Mouse (Mus musculus): Measurements from ENCODE around the gene Cep78. TPM values are rescaled to one million over a fixed set of nuclear protein-coding genes. Genes with fewer than 3 reads are reported as not detected.
A peak's percentile ranks its signal among the peaks of the same experiment; 100 is the strongest.

Cep78 gene
- total RNA-seq, 2 experiments from 2014 or later: 4.1 to 4.2 TPM

DNA sequence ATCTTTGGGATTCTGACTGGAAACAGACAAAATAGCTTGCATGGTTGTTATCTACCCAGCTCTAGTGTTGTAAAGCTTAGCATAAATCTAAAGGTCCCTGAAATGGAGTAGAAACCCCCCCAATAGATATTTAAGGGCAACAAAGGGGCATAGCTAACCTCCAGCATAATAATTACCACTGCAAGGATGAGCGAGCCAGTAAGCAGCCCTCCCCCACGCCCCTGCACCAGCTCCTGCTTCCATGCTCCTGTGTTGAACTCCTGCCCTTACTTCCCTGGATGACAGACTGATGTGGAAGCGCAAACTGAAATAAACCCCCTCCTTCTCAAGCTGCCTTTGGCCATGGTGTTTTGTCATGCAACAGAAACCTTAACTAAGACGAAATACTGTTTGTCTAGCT, 11.4 kb downstream of the Cep78 start:
- no peak for DNase-seq

DNA sequence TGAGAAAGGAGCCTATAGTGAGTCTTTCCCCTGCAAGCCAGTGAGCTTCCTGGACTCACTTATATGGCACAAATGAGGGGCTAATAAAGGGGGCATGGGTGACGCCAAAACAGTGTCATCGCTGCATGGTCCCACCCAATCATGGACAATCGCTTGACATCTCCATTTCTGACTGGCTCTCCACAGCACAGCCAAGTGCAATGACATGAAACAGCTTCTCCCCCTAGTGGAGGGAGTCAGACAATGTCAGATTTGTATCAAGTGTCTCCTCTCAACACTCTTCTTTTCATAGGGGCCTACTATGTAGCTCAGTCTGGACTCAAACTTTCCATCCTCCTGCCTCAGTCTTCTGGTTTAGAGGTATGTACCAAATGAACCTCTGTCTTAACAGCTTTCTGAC, 19.7 kb downstream of the Cep78 start:
- peak; percentile 41 to 63 for DNase-seq

DNA sequence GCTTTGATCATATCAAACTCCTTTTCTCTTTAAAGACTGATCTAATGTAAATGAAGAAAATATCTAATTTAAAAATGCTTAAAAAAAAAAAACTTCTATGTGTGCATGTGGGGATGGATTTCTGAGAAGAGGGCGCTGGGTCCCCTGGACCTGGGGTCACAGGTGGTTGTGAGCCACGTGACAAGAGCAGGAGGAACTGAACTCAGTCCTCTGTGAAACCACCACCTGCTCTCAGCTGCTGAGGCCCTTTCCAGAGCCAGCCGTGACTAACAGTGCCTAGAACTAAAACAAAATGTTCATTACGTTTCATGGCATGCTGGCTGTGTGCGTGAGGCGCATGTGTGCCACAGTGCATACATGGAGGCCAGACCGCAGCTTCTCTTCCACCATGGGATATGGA, 20.3 kb downstream of the Cep78 start:
- no peak for DNase-seq

DNA sequence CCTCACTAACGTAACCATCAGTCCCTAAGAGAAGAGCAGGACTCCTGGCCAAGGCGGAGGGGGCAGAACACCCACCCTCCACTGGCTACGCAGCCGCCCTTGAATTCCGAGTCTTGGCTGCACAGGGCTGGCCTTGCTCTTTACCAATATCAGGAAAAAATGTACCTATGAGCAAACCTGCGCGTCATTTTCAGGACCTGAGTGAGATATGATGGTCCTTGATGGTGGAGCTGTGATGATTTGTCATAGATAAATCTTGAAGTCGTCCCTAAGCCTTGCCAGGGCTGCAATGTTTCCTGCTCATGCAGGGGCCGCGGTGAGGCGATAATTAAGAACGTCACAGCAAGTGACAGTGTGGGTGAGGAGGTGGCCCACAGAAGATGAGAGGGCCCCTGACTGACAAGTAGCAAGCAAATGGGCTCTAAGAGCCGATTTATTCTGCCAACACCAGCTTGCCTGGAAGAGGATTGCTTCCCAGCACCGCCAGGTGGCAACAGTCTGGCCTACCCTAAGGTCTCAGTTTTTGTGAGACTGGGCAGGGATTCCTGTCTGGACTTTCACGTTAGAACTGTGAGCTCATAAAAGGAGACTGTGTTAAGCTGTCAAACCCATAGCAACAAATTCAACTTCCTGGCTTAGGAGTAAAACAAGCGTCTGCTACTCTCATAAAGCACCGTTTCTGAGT, 21.6 kb downstream of the Cep78 start:
- DNase-seq: no peak

DNA sequence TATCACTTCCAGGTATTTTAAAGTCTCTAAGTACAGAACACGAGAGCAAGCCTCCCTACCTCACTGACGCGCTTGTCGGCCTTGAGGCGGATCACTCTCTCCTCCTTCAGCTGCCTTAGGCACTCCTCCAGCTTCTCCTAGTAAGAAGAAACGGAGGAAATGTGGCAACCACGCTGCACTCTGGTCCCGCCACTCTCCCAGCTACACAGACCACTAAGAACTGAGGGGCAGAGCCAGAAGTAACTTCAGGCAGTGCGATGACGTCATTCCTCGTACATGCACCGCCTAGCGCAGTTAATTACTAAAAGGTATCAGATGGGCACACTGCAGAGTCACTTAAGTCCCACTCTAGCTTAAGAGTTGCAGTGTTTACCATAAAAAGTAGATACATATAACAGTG, 22.5 kb downstream of the Cep78 start:
- DNase-seq: no peak

DNA sequence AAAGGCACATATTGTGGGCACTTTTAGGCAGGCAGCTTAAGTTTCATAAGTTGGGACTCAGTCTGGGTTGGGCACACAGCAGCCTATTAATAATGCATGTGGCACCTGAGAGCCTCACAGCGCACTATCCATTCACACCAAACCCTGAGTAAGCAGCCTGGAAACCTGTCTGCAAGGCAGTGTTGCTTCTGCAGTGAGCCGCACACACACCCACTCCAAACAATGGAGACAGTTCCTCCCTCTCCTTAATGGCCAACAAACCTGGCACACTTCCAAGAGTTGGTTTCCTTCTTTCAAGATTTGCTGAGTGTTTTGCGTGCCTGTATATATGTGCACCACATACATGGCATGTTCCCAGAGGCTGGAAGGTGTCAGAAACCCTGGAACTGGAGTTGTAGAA, 34.6 kb downstream of the Cep78 start:
- DNase-seq: peak in 1 of 2 experiments; percentile 4

DNA sequence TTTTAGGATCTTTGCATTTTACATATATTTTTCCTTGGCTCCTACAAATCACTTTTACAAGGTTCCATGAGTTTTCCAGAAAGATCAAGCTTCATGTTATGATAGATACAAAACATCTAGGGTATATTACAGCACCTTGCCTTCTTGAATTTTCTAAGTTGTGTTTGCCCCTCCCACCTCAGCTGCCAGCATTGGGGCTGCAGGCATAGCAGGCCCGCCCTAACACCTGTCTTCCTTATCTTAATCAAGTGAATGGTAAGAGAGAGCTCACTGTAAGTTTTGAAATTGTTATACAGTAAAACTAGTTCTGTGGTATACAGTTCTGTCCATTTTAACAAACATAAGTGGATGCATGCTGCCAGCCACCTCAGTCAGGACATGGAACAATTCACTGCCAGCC, 35.9 kb downstream of the Cep78 start:
- DNase-seq: no peak

DNA sequence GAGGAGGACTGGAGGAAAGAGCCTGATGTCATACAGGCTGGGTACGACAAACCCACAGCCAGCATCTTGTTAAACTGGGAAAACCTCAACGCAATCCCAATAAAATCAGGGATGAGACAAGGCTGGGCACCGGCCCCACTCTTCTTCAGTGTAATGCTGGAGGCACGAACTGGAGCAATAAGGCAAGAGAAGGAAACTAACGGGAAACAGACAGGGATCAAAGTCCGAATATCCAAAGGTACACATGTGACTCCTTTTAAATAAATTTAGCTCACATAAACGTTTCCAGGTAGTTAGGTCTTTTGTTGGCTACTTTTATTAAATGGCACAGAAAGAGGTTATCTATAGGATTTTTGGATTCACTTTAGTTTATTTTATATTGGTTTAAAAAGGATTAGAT, 36.4 kb downstream of the Cep78 start:
- no peak for DNase-seq

DNA sequence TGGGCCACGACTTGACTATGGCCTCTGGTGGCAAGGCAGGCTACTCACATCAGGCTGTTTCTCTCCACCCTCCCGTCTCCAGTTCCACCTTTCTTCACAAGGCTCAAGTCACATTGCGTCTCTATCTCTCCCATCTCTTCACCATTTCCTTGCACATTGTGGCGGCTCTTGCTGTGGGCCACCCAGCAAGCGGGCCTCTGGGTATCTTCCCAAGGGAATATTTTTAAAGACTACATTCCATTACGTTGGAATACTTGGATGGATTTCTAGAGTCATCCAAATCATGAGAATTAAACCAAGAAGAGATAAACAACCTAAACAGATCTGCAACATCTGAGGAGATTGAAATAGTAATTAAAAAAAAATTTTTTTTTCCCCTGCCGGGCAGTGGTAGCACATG, 37.6 kb downstream of the Cep78 start, which contains the start of gene Psat1:
TSS of gene Psat1 (minus strand) at position 101 of the 400 bp plus-strand sequence.
- no peak for DNase-seq

DNA sequence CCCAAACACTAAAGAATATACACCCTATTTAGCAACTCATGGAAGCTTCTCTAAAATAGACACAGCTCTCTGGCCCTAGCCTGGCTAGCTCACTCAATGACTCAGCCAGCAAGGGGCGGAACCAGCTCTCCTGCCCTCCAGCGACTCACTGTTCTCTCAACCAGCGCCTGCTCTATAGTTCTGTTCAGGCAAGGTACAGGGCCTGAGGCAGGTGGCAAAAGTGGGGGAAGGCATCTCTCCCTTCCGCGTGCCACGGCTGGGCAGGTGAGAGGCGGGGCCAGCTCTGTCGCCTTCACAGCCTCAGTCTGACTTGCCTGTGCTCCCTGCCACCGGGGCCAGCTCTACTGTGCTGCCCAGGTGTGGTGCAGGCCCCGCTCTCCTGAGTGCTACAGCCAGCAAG, 38.1 kb downstream of the Cep78 start:
- no peak for DNase-seq

DNA sequence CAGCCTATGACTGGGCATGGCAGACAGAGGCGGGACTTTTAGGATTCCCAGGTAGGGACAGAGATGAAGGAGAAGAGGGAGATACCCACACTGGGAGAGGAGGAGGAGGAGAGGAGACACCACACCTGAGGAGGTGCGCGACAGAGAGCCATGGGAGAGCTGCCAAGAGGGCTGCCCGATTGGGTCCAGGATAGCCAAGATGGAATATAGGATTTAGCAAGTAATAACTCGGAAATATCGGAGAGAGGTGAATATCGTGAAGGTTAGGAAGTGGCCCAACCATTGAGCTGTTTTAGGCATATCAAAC, 41.7 kb downstream of the Cep78 start:
- DNase-seq: no peak

DNA sequence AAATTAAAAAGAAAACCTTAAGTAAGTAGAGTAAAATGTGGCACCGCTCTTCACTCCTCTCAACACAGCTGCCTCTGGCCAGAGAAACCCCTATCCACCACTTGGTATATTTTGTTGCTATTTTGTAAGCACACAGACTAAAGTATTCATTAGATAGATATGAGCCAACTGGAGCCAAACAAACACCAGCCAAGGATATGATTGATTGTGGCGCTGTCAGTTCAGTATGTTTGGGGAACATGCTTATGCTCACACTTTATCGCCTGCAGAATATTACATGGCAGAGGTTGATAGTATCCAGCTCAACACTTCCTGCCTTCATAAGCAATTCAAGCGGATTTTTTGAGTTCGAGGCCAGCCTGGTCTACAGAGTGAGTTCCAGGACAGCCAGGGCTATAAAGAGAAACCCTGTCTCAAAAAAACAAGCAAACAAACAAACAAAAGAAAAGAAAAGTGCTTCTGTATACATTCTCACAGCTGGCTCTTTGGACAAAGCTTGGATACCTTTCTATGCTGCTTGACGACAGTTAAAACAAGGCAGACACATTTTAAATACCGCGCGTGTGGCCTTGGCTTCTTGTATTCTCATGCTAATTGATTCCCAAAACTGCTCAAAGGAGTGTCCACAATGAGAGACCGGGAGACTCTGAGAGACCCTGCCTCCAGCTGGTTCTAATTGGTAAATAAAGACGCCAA, 42.2 kb downstream of the Cep78 start:
- no peak for DNase-seq

DNA sequence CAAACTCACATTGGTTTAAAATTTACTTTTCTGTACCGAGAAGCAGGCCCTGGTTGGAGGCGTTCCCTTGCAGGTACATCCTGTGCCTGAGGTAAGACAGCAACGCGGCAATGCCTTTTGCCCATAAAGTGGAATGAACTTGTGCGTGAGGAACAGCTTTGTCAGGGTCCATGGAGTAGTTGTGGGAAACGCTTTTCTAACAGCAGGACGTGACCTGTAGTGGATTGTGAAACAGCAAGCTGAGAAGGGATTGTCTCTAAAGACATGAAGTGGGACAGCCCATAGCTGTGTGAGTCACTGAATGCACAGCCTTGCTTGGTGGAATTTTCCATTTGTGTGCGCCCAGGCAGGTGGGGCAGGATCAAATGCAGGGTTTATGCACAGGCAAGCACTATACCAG, 43.4 kb downstream of the Cep78 start:
- no peak for DNase-seq

DNA sequence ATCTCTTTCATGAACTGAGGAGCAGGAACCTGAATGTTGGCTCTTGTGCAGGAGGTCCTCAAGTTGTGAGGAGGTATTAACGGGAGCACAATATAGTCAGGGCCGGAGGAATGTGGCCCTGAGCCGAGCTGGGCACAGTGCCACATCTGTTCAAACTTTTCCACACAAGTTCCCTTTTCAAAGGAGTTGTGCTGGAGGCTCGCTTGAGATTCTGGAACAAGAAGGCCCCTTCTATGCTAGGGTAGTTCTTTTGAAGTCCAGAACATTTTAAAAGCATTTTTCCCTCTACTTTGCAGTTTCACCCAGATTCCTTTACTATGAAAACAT, 59.1 kb downstream of the Cep78 start:
- peak; percentile 77 to 78 for DNase-seq

DNA sequence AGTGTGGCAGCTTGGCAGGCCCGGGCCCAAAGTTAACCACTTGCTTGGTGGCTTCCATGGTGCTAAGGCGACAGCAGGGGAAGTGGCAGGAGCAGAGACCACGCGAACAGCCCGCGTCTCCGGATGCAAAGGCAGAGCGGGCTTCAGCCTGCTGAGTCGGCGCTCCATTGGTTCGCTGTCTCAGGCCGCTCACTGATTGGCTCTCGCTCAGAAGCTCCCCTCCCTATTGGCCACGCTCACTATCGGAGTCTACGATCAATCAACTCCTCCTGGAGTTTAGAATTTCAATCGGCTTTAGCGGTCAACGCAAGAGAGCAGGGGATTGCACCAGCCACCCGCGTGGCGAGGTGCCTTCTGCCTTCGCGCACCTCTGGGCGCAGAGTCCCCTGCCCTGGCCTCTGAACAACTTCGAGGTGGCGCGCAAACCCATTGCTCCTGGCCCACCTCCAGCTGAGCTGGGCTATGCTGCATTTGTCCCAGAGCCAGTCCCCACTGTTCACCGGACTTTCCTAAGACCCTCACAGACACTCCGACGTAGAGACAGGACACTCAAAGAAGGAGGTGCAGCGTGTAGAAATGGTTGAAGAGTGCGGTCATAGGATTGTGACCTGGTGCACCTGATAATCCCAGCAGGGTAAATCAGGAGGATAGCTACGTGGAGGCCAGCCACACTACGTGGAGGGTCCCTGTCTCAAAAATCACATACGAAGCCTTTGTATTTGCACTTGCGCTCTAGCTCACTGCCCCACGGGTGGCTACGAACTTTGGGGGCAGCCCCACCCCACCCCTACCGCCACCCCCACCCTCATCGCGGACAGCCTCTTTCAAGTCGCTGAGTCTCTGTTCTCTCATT, 59.7 kb downstream of the Cep78 start:
- DNase-seq: peak; percentile 84 to 91

DNA sequence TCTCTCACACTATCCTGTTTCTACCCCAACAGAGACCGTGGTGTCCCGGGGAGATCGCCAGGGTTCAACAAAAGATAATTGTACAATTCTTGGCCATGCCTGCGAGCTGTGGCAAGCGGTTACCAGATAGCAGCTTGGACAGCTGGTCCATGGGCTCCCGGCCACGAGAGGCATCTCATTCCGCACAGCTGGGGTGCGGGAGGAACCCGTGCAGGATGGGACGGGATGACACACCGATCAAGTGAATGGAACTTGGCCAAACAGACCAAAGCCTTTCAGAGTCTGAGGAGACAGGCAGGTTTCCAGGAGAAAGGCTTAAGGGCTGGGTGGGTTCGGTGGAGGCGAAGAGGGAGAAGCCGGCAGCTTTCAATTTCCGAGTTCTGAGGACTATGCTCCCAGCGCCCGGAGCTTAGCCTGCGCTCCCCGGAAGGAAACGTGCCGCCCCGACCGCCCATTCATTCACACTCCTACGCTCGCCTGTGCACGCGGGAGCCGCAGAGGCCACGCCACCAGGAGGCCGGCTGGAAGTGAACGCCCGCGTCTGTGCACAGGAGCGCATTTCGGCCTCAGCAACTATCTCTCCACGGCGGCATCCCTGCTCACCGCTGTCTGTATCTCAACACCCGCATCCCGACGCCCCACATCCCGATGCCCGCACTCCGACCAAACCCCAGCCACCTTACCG, 60.5 kb downstream of the Cep78 start:
- DNase-seq: peak; percentile 74 to 77

DNA sequence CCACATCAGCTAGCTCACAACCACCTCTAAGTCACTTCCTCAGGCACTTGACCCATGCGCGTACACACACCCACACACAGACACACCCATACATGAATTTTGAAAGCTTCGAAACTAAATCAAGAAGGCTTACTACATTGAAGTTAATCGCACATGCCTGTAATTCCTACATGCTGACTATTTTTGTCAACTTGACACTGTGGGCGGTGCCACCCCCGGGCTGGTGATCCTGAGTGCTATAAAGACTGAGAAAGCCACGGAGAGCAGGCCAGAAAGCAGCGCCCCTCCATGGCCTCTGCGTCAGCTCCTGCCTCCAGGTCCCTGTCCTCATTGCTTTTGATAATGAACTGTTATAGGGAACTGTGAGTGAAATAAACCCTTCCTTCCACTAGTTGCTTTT, 61.4 kb downstream of the Cep78 start:
- DNase-seq: peak; percentile 50 to 53

DNA sequence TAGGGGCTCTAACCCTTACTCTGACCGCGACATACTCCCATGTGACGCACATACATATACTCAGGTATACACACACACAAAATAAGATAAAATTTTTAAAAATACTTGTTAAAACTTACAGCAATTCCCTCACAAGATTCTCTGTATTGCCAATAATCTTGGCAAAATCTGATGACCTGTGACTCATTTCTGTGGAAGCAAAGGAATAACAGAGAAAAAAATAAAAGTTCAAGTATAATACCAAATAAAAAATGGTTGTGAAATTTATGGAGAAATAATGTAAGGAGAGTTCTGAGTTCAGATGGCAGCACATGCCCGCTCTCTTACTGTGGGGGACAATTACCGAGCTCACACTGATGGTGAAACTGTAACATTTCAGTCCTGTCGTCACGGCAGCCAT, 65.5 kb downstream of the Cep78 start:
- DNase-seq: no peak

DNA sequence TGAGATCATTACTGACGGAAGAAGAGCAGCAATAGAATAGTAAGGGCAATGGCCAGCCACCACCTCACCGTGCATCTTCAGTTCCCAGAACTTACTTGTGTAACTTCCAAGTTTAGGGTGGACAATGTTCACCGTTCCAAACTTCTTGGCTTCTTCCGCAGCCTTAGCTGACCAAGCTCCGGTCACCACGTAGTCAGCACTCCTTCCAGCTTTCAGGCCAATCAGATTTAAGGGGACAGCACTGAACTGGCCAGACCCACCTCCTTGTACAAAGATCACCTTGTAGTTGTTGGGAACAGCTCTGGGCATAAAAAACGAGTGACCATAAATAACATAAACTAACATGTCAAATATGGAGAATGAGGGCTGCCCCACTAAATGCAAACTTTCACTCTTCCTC, 66.7 kb downstream of the Cep78 start:
- no peak for DNase-seq

DNA sequence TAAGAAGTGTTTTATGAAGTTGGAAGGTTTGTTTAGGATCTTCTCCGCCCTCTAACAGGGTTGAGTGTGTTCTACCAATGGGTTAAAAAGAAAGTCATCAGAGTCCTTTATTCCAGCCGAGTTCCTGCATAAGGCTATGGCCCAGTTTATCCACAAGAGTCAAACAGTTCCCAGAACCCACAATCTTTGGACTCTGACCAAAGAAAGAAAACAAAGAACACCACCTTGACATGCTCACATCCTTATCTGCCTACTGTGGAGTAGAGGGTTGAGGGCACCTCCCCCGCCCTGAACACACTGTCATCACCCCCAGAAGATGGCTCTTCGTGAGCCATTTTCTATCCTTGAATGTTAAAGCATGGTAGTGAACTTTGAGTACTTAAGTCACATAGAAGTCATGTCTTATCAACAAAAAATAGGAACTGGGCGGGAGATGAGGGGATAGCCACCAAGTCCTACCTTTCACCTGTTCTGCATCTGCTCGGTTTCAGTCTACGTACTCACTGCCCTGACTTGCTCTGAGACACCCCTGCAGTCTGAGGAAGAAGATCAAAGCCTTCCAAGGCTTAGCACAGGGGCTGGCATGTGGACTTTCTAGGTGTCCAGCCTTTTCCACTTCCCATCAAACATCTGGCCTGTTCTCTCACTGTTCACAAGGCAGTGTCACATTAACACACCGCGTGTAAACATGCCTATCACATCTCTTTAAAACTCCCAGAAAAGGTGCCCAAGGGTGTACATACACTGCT, 71.4 kb downstream of the Cep78 start:
- DNase-seq: no peak

DNA sequence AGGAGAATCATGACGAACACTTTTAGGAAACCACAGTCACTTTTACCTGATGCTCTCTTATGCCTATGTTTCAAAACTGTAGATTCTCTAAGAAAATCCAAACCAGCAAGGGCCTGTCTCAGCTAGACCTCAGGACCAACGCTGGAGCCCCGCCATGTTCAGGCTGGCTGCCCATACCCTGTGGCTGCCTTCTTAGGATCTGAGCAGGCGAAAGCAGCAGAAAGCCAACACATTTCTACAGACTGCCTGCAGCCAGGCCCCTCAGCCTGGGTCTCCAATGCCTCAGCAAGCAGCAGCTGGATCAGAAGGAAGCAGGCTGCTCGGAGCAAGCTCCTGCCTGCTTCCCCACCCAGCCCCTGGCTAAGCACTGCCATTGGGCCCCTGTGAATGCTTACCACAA, 73.3 kb downstream of the Cep78 start:
- DNase-seq: no peak

DNA sequence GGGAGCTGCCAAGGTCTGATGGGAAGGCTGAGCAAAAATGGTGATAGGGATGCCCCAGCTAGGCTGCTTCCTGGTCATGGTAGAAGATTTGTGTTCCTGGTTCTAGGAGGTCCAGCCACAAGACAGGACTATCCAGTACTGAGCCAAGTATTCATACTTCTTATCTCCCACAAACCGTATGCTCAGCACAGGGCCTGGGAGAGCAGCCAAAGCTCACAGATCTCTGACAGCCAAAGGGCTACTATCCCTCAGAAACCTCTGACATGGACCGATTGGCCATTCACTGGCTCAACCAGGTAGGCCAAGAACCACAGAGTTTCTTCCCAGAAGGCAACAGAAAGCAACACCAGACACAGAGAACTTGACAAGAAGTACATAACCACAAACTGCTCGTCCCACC, 73.8 kb downstream of the Cep78 start:
- peak; percentile 72 to 77 for DNase-seq

Measured in heart, adult 18-20 months (tissue).